Mouse (Mus musculus) heart, postnatal 36 days (tissue): ENCODE data around the gene Btbd16. TPM values are rescaled to one million over a fixed set of nuclear protein-coding genes. Genes with fewer than 3 reads are reported as not detected.

Experiments used
- DNase-seq, 2 experiments: peaks; one replicate each; pipeline ENCODE4 v3.0.0; 2021 to 2022
- intact Hi-C: fragments of 180-260 bp; cut with DNase I; formaldehyde crosslinking; loops from one replicate; pipeline ENCODE4 v1.15.1; 2025
- total RNA-seq, 2 experiments: library from RNA; stranded (reverse); gene quantifications; 2 replicates each; pipeline ENCODE4 v1.2.3; 2021

Gene Btbd16
- total RNA-seq, 2 experiments from 2014 or later = not detected

DNA sequence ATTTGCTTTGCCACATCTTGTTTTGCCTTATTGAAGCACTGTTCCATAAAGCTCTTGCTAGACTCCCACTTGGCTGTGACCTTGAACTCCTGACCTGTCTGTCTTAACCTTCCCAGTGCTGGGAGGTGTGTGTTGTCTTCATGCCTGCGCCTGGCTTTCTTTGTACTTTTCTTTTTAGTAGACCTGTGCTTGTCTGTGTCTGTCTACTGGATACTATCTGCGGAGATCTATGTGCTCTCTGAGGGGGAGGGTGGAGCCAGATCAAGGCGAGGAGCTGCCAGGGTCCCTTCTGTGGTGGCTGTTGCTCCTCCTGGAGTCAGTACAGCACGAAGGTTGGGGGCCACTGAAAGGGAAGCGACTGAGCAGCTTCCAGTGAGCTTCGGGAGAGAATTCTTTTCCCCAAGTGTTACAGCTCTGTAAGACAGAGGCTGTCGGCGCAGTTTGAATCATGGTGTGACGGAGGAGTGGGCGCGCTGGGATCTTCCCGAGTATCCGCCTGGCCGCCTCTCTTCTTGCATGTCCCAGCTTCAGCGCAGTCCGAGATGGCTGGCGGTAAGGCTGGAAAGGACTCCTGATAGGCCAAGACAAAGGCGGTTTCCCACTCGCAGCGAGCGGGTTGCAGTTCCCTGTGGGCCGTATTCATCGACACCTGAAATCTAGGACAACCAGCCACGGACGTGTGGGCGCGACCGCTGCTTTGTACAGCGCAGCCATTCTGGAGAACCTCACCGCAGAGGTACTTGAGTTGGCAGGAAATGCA is 7.3 kb upstream of the Btbd16 start:
- intact Hi-C loops = no loop called here
- no peak for DNase-seq

DNA sequence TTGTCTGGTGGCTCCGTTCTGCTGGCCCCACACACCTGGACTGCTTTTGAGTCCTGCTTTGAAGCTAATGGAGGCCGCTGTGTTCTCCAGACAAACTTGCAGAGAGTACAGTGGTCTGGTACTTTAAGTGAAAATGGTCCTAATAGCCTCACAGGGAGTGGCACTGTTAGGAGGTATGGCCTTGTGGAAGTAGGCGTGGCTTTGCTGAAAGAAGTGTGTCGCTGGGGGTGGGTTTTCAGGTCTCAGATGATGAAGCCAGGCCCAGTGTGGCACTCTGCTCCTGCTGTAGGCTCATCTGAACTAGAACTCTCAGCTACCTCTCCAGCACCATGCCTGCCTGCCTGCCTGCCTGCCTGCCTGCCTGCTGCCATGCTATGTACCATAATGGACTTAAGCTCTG is 5.7 kb upstream of the Btbd16 start:
- DNase-seq = no peak
- intact Hi-C loops = no loop called here

GRCm38 (mm10) chr7:130770707-130771106 is 3.2 kb upstream of the Btbd16 start:
- intact Hi-C loops = loop anchor here (1.0 to 2.0 kb wide), 2 partner anchors 144 to 272 kb away; no protein-coding TSS in a partner anchor
- DNase-seq = peak; percentile 77 to 78

GRCm38 (mm10) chr7:130773171-130773830 is 568 bp upstream of the Btbd16 start:
- intact Hi-C loops = loop anchor here (2.0 kb wide), 1 partner anchor 54 kb away; no protein-coding TSS in a partner anchor
- peak in 1 of 2 experiments; percentile 51 for DNase-seq

DNA sequence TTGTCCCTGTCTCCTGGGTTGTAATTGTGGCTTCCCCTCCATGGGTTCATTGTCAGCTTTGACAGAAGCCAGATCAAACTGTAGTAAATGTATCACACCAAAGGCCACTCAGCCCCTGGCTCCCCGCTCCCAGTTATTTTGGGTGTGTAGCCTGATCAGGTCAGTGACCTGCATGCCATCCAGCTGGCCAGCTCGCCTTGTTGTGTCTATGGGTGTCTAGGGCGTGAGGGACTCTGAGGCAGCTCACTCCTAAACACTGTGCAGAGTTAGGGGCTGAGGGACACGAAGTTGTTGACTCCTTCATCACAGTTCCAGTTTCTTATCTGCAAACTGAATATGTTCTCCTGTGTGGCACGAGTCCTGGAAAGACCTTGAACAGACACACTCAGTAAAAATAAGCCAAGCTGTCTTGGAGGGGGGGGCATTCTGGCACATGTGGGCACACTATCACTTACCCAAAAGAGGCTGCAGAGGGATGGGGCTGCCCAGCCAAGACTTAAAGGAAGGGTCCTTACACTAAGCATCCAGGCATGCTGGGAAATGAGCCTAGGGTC is 7.1 kb downstream of the Btbd16 start:
- DNase-seq = no peak
- intact Hi-C loops = no loop called here

GRCm38 (mm10) chr7:130782501-130783050 is 8.7 kb downstream of the Btbd16 start:
- no peak for DNase-seq
- intact Hi-C loops = no loop called here

GRCm38 (mm10) chr7:130785923-130786575 is 12.2 kb downstream of the Btbd16 start:
- DNase-seq = no peak
- intact Hi-C loops = no loop called here

DNA sequence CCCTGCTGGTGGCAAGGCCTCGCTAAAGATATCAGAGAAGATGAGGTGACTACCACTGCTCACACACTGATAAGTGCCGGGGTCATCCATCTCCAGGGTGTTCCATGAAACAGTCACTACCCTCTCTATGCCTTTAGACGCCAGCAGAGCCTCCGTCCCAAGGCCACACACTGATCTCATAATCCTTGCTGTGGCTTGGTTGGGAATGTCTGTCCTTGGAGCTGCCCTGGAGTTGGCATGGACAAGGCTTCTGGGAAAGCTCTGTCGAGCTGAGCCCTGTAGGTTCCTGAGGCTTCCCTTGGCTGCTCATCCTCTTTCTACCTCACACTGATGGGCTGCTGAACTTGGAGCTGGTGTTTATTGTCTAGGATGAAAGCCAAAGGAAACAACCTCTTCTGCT is 12.8 kb downstream of the Btbd16 start:
- DNase-seq = no peak
- intact Hi-C loops = no loop called here

DNA sequence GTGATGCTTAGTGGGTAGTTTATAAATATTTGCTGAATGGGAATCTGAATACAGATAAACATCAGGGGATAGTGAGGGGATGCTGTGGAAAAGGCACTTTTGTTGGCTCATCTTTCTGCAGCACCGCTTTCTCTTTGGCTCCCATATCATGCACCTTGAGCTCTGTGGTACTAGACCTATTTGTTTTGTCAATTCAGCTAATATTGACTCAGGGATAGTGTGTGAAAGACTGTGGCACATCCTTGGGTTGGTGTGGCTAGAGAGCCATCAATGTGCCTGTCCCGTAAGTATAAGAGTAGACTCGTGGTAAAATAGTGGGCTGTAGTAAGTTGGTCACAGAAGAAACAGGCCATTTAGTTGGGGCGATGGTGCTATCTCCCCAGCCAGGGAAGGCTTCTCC is 13.7 kb downstream of the Btbd16 start:
- intact Hi-C loops = no loop called here

DNA sequence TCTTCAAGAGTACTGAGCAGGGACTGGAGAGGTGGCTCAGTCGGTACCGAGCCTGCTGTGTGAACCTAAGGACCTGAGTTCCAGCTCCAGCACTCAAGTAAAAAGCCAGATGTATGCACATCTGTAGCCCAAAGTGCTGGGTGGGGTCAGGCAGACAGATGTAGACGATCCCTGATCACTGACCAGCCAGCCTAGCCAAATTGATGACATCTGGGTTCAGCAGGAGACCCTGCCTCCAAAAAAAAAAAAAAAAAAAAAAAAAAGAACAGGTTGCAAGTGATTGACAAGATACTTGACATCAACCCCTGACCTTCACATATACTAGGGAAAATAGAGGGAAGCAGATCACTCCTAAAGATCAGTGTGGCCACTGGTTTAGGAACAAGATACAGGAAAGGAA is 15.1 kb downstream of the Btbd16 start:
- intact Hi-C loops = no loop called here
- DNase-seq = no peak

More for the DNA sequence above, 13.7 kb downstream of the Btbd16 start:
- no peak for DNase-seq

- DNase-seq = no peak
- intact Hi-C loops = no loop called here
Measured at GRCm38 (mm10) chr7:130789456-130789855, 15.6 kb downstream of the Btbd16 start.

DNA sequence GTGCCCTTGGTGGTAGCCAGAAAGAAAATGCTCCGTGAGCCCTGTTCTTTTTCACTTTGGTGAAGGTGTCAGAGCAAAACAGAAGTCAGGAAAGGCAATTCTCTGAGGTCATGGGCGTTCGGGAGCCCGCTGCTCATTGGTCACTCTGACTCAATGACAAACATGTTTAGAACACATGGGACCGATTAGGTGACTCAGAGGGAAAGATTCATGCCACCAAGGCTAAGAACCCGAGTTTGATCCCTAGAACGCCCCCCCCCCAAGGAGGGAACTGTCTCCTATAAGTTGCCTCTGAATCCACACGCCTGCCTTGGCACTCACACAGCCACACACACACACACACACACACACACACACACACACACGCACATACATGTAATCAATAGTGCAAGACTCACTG is 19.8 kb downstream of the Btbd16 start:
- intact Hi-C loops = no loop called here
- DNase-seq = no peak

DNA sequence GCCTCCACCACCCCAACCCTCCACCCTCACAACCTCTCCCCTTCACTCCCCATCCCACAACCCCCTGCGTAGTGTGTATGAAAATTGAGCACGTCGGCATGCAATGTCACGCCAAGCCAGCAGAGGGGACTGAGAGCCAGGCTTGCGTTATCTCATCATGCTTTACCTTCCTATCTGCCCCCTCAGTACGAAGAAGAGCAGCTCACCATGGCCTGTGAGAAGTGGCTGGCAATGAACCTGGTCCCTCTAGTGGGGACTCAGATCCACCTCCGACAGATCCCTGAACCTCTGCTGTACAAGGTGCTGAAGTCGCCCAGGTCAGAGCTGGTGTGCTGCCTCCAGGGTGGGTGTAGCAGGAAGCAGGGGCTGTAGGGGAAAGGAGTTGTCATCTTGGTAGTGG is 22.9 kb downstream of the Btbd16 start:
- intact Hi-C loops = no loop called here
- no peak for DNase-seq

- intact Hi-C loops = no loop called here
- DNase-seq = no peak
Measured at GRCm38 (mm10) chr7:130797524-130797923, 23.7 kb downstream of the Btbd16 start.

DNA sequence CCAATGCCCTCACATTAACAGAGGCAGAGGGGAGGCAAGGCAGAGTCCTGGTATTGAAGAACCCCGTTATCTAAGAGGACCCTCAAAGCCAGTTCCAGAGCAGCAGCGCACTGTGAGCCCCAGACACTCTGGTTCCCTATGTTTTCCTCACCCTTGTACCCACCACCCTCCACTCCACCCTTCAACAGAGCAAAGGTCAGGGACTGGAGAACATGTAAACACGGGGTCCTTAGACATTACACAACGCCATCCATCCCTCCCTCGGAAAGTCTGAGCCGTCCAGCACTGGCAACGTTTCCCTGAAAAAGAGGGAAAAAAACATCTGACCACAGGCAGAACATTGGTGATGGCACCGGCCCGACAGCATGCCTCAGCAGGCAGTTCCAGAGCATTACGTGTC is 25.5 kb downstream of the Btbd16 start:
- DNase-seq = no peak
- intact Hi-C loops = loop anchor here (2.0 kb wide), 1 partner anchor 19 kb away; no protein-coding TSS in a partner anchor

- DNase-seq = no peak
- intact Hi-C loops = no loop called here
Measured at GRCm38 (mm10) chr7:130800681-130801080, 26.8 kb downstream of the Btbd16 start.

DNA sequence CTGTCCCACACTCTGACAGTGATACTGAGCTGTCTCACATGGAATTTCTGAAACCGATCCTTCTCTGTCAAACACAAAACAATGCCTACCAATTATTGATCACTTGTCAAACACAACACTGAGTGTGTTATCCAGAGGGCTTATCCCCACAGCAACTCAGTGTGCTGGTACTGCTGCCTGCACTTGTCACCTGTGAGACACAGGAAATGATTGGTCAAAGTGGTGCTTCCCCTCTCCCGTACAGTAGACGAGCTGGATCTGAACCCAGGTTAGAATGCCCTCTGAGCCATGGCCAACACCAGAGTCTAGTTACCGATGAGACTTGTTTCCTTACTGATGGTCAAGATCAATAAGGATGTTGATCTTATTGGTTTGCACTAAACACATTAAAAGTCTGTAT is 27.9 kb downstream of the Btbd16 start:
- no peak for DNase-seq
- intact Hi-C loops = no loop called here

DNA sequence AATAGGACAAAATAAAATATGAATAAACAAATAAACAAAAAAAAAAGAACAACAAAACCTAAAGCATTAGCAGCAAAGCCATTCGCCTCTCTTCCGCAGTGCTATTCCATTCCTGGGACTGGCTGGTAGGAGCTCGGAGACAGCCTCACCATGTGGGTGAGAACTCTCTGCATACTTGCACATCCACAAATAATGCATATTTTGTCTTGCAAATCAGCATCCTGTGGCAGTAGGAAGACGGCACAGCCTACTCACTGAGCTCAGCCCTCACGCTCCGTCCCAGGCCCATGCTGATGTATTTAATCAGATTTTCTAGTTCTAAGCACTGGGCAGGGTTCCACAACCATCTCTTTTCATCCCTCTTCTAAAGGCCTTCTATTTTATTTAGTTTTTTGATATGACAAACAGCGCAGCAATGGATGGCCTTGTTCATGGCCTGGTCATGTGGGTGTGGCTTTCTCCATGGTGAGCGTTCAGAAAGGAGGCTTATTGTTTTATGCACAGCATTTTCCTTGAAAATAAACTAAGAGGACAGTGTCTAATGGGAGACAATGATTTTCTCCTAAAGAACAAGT is 29.5 kb downstream of the Btbd16 start:
- intact Hi-C loops = no loop called here
- no peak for DNase-seq

DNA sequence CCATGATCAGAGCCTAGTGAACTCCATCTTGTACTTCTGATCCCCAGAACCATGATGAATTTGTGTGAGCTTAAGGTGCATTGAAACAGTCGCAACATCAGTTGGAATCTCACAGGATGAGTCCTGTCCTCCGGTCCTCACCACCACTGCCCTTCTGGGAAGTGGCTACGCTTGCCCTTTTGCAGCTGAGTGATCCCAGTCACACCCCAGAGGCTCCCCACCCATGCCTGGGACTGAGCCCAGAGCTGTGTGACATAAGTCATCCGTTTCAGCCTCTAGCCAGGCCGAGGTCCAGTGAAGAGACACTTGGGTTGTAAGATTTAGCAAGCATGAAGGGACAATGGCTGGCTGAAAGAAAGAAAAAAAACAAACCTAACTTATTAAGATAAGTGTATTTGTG is 31.1 kb downstream of the Btbd16 start:
- DNase-seq = no peak
- intact Hi-C loops = no loop called here

DNA sequence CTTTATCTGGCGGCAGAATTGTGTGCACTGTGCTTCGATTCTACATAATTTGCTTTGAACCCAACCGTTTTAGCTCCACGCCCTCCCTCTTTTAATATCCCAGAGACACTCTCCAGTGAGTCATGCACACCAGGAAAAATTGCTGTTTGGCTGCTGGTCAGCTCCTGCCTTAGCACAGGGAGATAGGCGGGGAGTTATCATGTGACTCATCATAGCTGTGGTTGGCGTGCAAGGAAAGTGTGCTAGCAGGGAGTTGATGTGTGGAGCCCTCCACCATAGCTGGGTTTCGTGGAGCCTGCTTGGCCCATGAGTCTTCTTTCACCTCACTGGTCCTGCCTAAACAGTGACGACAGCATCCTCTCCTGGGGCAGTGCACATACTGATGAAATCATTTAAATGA is 33.9 kb downstream of the Btbd16 start:
- DNase-seq = peak; percentile 33 to 42
- intact Hi-C loops = no loop called here

DNA sequence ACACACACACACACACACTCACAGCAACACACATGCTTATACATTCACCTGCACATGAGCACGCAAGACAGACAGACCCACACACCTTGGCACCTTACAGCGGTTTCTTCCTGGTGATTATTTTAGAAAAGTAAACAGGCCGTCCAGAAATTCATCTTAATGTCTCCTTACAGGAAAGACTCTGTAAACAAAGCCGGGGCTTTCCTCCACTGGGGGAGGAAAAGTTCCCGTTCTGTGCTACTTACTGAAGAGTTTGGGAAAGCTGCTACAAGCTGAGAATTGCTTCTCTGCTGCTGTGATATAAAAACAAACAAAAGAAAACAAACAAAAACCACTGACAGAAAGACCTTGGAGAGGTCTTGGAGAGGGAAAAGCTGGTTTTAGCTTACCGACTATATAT is 34.8 kb downstream of the Btbd16 start:
- intact Hi-C loops = no loop called here
- DNase-seq = no peak
